Mouse (Mus musculus) adrenal gland, adult 18-20 months (tissue): ENCODE data around the gene Vps8. TPM values are rescaled to one million over a fixed set of nuclear protein-coding genes. Genes with fewer than 3 reads are reported as not detected.

Source experiments
- DNase-seq, 2 experiments: peaks; one replicate each; pipeline ENCODE4 v3.0.0; 2021 to 2022; ENCODE audit warnings: low spot score in 2 of 2
- long read RNA-seq, 2 experiments: library from polyadenylated mRNA; stranded (forward); transcript quantifications; one replicate each; pipeline ENCODE4 v2.0.0; 2021
- total RNA-seq, 2 experiments: library from RNA; stranded (reverse); gene quantifications; 1 replicate in 1 of 2; 2 replicates in 1 of 2; pipeline ENCODE4 v1.2.3; 2021

Vps8 gene
- total RNA-seq = 10 to 100 TPM; 19.2 to 19.5 TPM
- long read RNA-seq, experiment 1, full-length matches to known transcripts = 8 of 19 reads
- long read RNA-seq, experiment 1, partial matches to known transcripts = 5 of 19 reads
- long read RNA-seq, experiment 1, other reads (novel, unspliced or antisense) = 6 of 19 reads
- long read RNA-seq, experiment 2, full-length matches to known transcripts = 23 of 31 reads
- long read RNA-seq, experiment 2, partial matches to known transcripts = 4 of 31 reads
- long read RNA-seq, experiment 2, other reads (novel, unspliced or antisense) = 4 of 31 reads

- peak; percentile 91 for DNase-seq
These were observed at the start of gene Vps8 for GRCm38 (mm10) chr16:21422645-21423545. Gene Vps8, plus strand, starts transcription at chr16:21423118.

GRCm38 (mm10) chr16:21373316-21373960 is 49.5 kb upstream of the Vps8 start:
- no peak for DNase-seq

- no peak for DNase-seq
These were observed 48.9 kb upstream of the Vps8 start for GRCm38 (mm10) chr16:21374067-21374466.

- DNase-seq = no peak
These were observed 47.8 kb upstream of the Vps8 start for GRCm38 (mm10) chr16:21375147-21375546.

GRCm38 (mm10) chr16:21376316-21376715 is 46.6 kb upstream of the Vps8 start:
- DNase-seq = no peak

- no peak for DNase-seq
These were observed 45.8 kb upstream of the Vps8 start for GRCm38 (mm10) chr16:21376949-21377604.

GRCm38 (mm10) chr16:21377605-21377968 is 45.3 kb upstream of the Vps8 start:
- DNase-seq = no peak

- no peak for DNase-seq
These were observed 41.4 kb upstream of the Vps8 start for GRCm38 (mm10) chr16:21381469-21381868.

- no peak for DNase-seq
These were observed 40.6 kb upstream of the Vps8 start for GRCm38 (mm10) chr16:21382152-21382911.

- DNase-seq = no peak
These were observed 36.7 kb upstream of the Vps8 start for GRCm38 (mm10) chr16:21385926-21386881.

GRCm38 (mm10) chr16:21389316-21389715 is 33.6 kb upstream of the Vps8 start:
- DNase-seq = no peak

GRCm38 (mm10) chr16:21390744-21391143 is 32.2 kb upstream of the Vps8 start:
- no peak for DNase-seq

- DNase-seq = no peak
These were observed 30.8 kb upstream of the Vps8 start for GRCm38 (mm10) chr16:21392099-21392498.

- DNase-seq = peak; percentile 68 to 80
These were observed 30.3 kb upstream of the Vps8 start for GRCm38 (mm10) chr16:21392517-21393112.

GRCm38 (mm10) chr16:21395546-21395945 is 27.4 kb upstream of the Vps8 start:
- no peak for DNase-seq

- no peak for DNase-seq
These were observed 25.2 kb upstream of the Vps8 start for GRCm38 (mm10) chr16:21397681-21398080.

- no peak for DNase-seq
These were observed 24.4 kb upstream of the Vps8 start for GRCm38 (mm10) chr16:21398345-21399051.

GRCm38 (mm10) chr16:21399942-21400341 is 23.0 kb upstream of the Vps8 start:
- no peak for DNase-seq
